Mouse (Mus musculus): Measurements from ENCODE around the gene Slc25a45.

GRCm38 (mm10) chr19:5892735-5893134 lies 15.1 kb downstream of the Slc25a45 start:
- TF ChIP-seq CTCF (IDR thresholded peaks at IDR 0.05; ENCODE audit: insufficient read depth, low read depth, low read length) (no peak), POLR2A (IDR thresholded peaks at IDR 0.05; ENCODE audit: insufficient read depth, low read depth, low read length) (no peak)
